Mouse (Mus musculus) mammary gland, adult 2 months (tissue): Measurements from ENCODE around the gene Pigo. TPM values are rescaled to one million over a fixed set of nuclear protein-coding genes. Genes with fewer than 3 reads are reported as not detected.

ENCODE experiments used
- polyA plus RNA-seq: library from polyadenylated mRNA; depleted of rRNA; stranded (reverse); fragments of >200 nt; gene quantifications from 2 replicates; pipeline ENCODE4 v1.2.3, GENCODE M21; 2012; ENCODE audit warnings: low replicate concordance; rRNA removed

Pigo gene
- polyA plus RNA-seq: 21.0 and 26.6 TPM in 2 replicates

GRCm38 (mm10) chr4:43025084-43025960 is at the start of gene Pigo:
Gene Pigo, minus strand, starts transcription at chr4:43025819.

GRCm38 (mm10) chr4:43058753-43059654 is 33.4 kb upstream of the Pigo start, which contains the start of gene Unc13b:
Gene Unc13b, plus strand, starts transcription at chr4:43058953.

GRCm38 (mm10) chr4:43045659-43046302 is 20.2 kb upstream of the Pigo start, which contains the start of gene Fam214b:
Gene Fam214b, minus strand, starts transcription at chr4:43046220.

GRCm38 (mm10) chr4:43031237-43031995 is 5.8 kb upstream of the Pigo start, which contains the start of gene Stoml2:
Gene Stoml2, minus strand, starts transcription at chr4:43031710.

GRCm38 (mm10) chr4:43010161-43011038 is 15.2 kb downstream of the Pigo start, which contains the start of gene Fancg:
Gene Fancg, minus strand, starts transcription at chr4:43010506.

GRCm38 (mm10) chr4:43000141-43000986 is 25.3 kb downstream of the Pigo start, which contains the start of gene Vcp:
Gene Vcp, minus strand, starts transcription at chr4:43000507.

GRCm38 (mm10) chr4:42969304-42969703 is 56.3 kb downstream of the Pigo start, which contains the start of gene 1700022I11Rik:
Gene 1700022I11Rik, plus strand, starts transcription at chr4:42969604.

Other genes starting within 250 kb of the Pigo start
- gene Fam205a1, start 171.9 kb downstream of the Pigo start, polyA plus RNA-seq: 0.03 TPM in 1 of 2 replicates, not detected in the other
- not detected in 2 replicates for gene Gm12394, start 169.0 kb downstream of the Pigo start, polyA plus RNA-seq
- gene Fam205c, start 151.6 kb downstream of the Pigo start, polyA plus RNA-seq: not detected in 2 replicates
- 3.0 and 3.5 TPM in 2 replicates for gene Phf24, start 109.2 kb downstream of the Pigo start, polyA plus RNA-seq
- gene Dnajb5, start 76.0 kb downstream of the Pigo start, polyA plus RNA-seq: 9.8 and 16.5 TPM in 2 replicates
- gene 1700022I11Rik, start 56.2 kb downstream of the Pigo start, polyA plus RNA-seq: not detected in 2 replicates
- 117 and 213 TPM in 2 replicates for gene Vcp, start 25.3 kb downstream of the Pigo start, polyA plus RNA-seq
- gene Fancg, start 15.3 kb downstream of the Pigo start, polyA plus RNA-seq: 17.9 and 18.1 TPM in 2 replicates
- 59.8 and 130 TPM in 2 replicates for gene Stoml2, start 5.9 kb upstream of the Pigo start, polyA plus RNA-seq
- 19.5 and 24.1 TPM in 2 replicates for gene Fam214b, start 20.4 kb upstream of the Pigo start, polyA plus RNA-seq
- 7.1 and 9.2 TPM in 2 replicates for gene Unc13b, start 33.1 kb upstream of the Pigo start, polyA plus RNA-seq
- gene Atp8b5, start 241.3 kb upstream of the Pigo start, polyA plus RNA-seq: 0.57 and 1.7 TPM in 2 replicates